Mouse (Mus musculus): ENCODE results near the gene Tgfa. TPM values are rescaled to one million over a fixed set of nuclear protein-coding genes. Genes with fewer than 3 reads are reported as not detected.
A peak's percentile ranks its signal among the peaks of the same experiment; 100 is the strongest.

Gene Tgfa
- 1.7 and 1.9 TPM in 2 replicates for polyA plus RNA-seq (2014; fragmentation: Nextera tagmentation; extraction: Ambion mirVana)

GRCm38 (mm10) chr6:86194941-86195932, at the start of gene Tgfa:
Gene Tgfa (plus strand): TSS chr6:86195223.
- ATAC-seq (replicated peaks; ENCODE audit: low FRiP score) (peak; percentile 80), DNase-seq (ENCODE audit: low spot score) (peak; percentile 82)
- Histone ChIP-seq H3K27ac (ENCODE audit: low read depth, low read length) (no peak within 1 kb of the TSS), H3K36me3 (ENCODE audit: control insufficient read depth, insufficient read depth, low read length) (no peaks in the 10 kb centered on the region), H3K9ac (ENCODE audit: low read length) (peak within 1 kb of the TSS; percentile 63), H3K9me3 (ENCODE audit: control insufficient read depth, low read length) (no peaks in the 10 kb centered on the region), H3K4me1 (replicated peaks; ENCODE audit: control insufficient read depth, insufficient read depth, low read length) (peaks cover 4% of the 10 kb centered on the region; the same call in 1 of the 2 replicates), H3K27me3 (ENCODE audit: control insufficient read depth, insufficient read depth, low read length) (peaks cover 25% of the 10 kb centered on the region), H3K4me3 (ENCODE audit: low read depth, low read length) (peak within 1 kb of the TSS; percentile 56), H3K4me2 (ENCODE audit: low read depth, low read length, severe bottlenecking) (peak within 1 kb of the TSS; percentile 99)
- under 1% methylated on average over 97 of the region's 97 CpGs for WGBS

- H3K4me2 ChIP-seq (ENCODE audit: low read depth, low read length, severe bottlenecking): no peak overlapping the region
- no peaks in the 10 kb centered on the region for H3K9me3 ChIP-seq (ENCODE audit: control insufficient read depth, low read length)
- 89% methylated on average over 4 of the region's 4 CpGs for WGBS
- ATAC-seq (replicated peaks; ENCODE audit: low FRiP score) (no peak), DNase-seq (ENCODE audit: low spot score) (peak; percentile 20)
- H3K4me1 ChIP-seq (replicated peaks; ENCODE audit: control insufficient read depth, insufficient read depth, low read length): no peaks in the 10 kb centered on the region
- no peaks in the 10 kb centered on the region for H3K27me3 ChIP-seq (ENCODE audit: control insufficient read depth, insufficient read depth, low read length)
- no peaks in the 10 kb centered on the region for H3K36me3 ChIP-seq (ENCODE audit: control insufficient read depth, insufficient read depth, low read length)
- no peak overlapping the region for H3K4me3 ChIP-seq (ENCODE audit: low read depth, low read length)
- H3K27ac ChIP-seq (ENCODE audit: low read depth, low read length): no peak overlapping the region
- H3K9ac ChIP-seq (ENCODE audit: low read length): no peak overlapping the region
These were observed 46.5 kb upstream of the Tgfa start for GRCm38 (mm10) chr6:86148518-86148917.

- no peaks in the 10 kb centered on the region for H3K9me3 ChIP-seq (ENCODE audit: control insufficient read depth, low read length)
- H3K9ac ChIP-seq (ENCODE audit: low read length): no peak overlapping the region
- H3K36me3 ChIP-seq (ENCODE audit: control insufficient read depth, insufficient read depth, low read length): no peaks in the 10 kb centered on the region
- H3K27ac ChIP-seq (ENCODE audit: low read depth, low read length): no peak overlapping the region
- WGBS: 64% methylated on average over 4 of the region's 4 CpGs
- ATAC-seq (replicated peaks; ENCODE audit: low FRiP score) (no peak), DNase-seq (ENCODE audit: low spot score) (peak; percentile 46)
- no peaks in the 10 kb centered on the region for H3K27me3 ChIP-seq (ENCODE audit: control insufficient read depth, insufficient read depth, low read length)
- H3K4me2 ChIP-seq (ENCODE audit: low read depth, low read length, severe bottlenecking): no peak overlapping the region
- H3K4me1 ChIP-seq (replicated peaks; ENCODE audit: control insufficient read depth, insufficient read depth, low read length): no peaks in the 10 kb centered on the region
- H3K4me3 ChIP-seq (ENCODE audit: low read depth, low read length): no peak overlapping the region
These were observed 46.0 kb upstream of the Tgfa start for GRCm38 (mm10) chr6:86149001-86149400.

GRCm38 (mm10) chr6:86152676-86153075, 42.3 kb upstream of the Tgfa start:
- no peaks in the 10 kb centered on the region for H3K4me1 ChIP-seq (replicated peaks; ENCODE audit: control insufficient read depth, insufficient read depth, low read length)
- ATAC-seq (replicated peaks; ENCODE audit: low FRiP score) (no peak), DNase-seq (ENCODE audit: low spot score) (no peak)
- no peaks in the 10 kb centered on the region for H3K9me3 ChIP-seq (ENCODE audit: control insufficient read depth, low read length)
- no peak overlapping the region for H3K4me3 ChIP-seq (ENCODE audit: low read depth, low read length)
- H3K9ac ChIP-seq (ENCODE audit: low read length): no peak overlapping the region
- no peaks in the 10 kb centered on the region for H3K27me3 ChIP-seq (ENCODE audit: control insufficient read depth, insufficient read depth, low read length)
- no peak overlapping the region for H3K4me2 ChIP-seq (ENCODE audit: low read depth, low read length, severe bottlenecking)
- no peaks in the 10 kb centered on the region for H3K36me3 ChIP-seq (ENCODE audit: control insufficient read depth, insufficient read depth, low read length)
- H3K27ac ChIP-seq (ENCODE audit: low read depth, low read length): no peak overlapping the region
- WGBS: 95% methylated on average over 7 of the region's 7 CpGs

GRCm38 (mm10) chr6:86153436-86153990, 41.5 kb upstream of the Tgfa start:
- Histone ChIP-seq H3K36me3 (ENCODE audit: control insufficient read depth, insufficient read depth, low read length) (no peaks in the 10 kb centered on the region), H3K4me1 (replicated peaks; ENCODE audit: control insufficient read depth, insufficient read depth, low read length) (no peaks in the 10 kb centered on the region), H3K9me3 (ENCODE audit: control insufficient read depth, low read length) (no peaks in the 10 kb centered on the region), H3K27ac (ENCODE audit: low read depth, low read length) (no peak overlapping the region), H3K4me3 (ENCODE audit: low read depth, low read length) (no peak overlapping the region), H3K27me3 (ENCODE audit: control insufficient read depth, insufficient read depth, low read length) (no peaks in the 10 kb centered on the region), H3K9ac (ENCODE audit: low read length) (no peak overlapping the region), H3K4me2 (ENCODE audit: low read depth, low read length, severe bottlenecking) (no peak overlapping the region)
- ATAC-seq (replicated peaks; ENCODE audit: low FRiP score) (no peak), DNase-seq (ENCODE audit: low spot score) (no peak)
- 81% methylated on average over 8 of the region's 8 CpGs for WGBS

GRCm38 (mm10) chr6:86154006-86154405, 41.0 kb upstream of the Tgfa start:
- no peak for ATAC-seq (replicated peaks; ENCODE audit: low FRiP score)
- H3K4me3 ChIP-seq (ENCODE audit: low read depth, low read length): no peak overlapping the region
- no peak overlapping the region for H3K4me2 ChIP-seq (ENCODE audit: low read depth, low read length, severe bottlenecking)
- no peaks in the 10 kb centered on the region for H3K9me3 ChIP-seq (ENCODE audit: control insufficient read depth, low read length)
- H3K27me3 ChIP-seq (ENCODE audit: control insufficient read depth, insufficient read depth, low read length): no peaks in the 10 kb centered on the region
- no peak overlapping the region for H3K9ac ChIP-seq (ENCODE audit: low read length)
- H3K36me3 ChIP-seq (ENCODE audit: control insufficient read depth, insufficient read depth, low read length): no peaks in the 10 kb centered on the region
- no peaks in the 10 kb centered on the region for H3K4me1 ChIP-seq (replicated peaks; ENCODE audit: control insufficient read depth, insufficient read depth, low read length)
- 77% methylated on average over 5 of the region's 5 CpGs for WGBS
- no peak for DNase-seq (ENCODE audit: low spot score)
- H3K27ac ChIP-seq (ENCODE audit: low read depth, low read length): no peak overlapping the region

GRCm38 (mm10) chr6:86154481-86154880, 40.5 kb upstream of the Tgfa start:
- no peak overlapping the region for H3K9ac ChIP-seq (ENCODE audit: low read length)
- no peak overlapping the region for H3K4me3 ChIP-seq (ENCODE audit: low read depth, low read length)
- H3K27ac ChIP-seq (ENCODE audit: low read depth, low read length): no peak overlapping the region
- no peak for ATAC-seq (replicated peaks; ENCODE audit: low FRiP score)
- H3K9me3 ChIP-seq (ENCODE audit: control insufficient read depth, low read length): no peaks in the 10 kb centered on the region
- H3K4me1 ChIP-seq (replicated peaks; ENCODE audit: control insufficient read depth, insufficient read depth, low read length): no peaks in the 10 kb centered on the region
- 89% methylated on average over 2 of the region's 2 CpGs for WGBS
- H3K36me3 ChIP-seq (ENCODE audit: control insufficient read depth, insufficient read depth, low read length): no peaks in the 10 kb centered on the region
- DNase-seq (ENCODE audit: low spot score): no peak
- no peaks in the 10 kb centered on the region for H3K27me3 ChIP-seq (ENCODE audit: control insufficient read depth, insufficient read depth, low read length)
- H3K4me2 ChIP-seq (ENCODE audit: low read depth, low read length, severe bottlenecking): no peak overlapping the region

GRCm38 (mm10) chr6:86157253-86158234, 37.5 kb upstream of the Tgfa start:
- no peaks in the 10 kb centered on the region for H3K36me3 ChIP-seq (ENCODE audit: control insufficient read depth, insufficient read depth, low read length)
- no peaks in the 10 kb centered on the region for H3K4me1 ChIP-seq (replicated peaks; ENCODE audit: control insufficient read depth, insufficient read depth, low read length)
- no peak overlapping the region for H3K4me2 ChIP-seq (ENCODE audit: low read depth, low read length, severe bottlenecking)
- no peak for DNase-seq (ENCODE audit: low spot score)
- no peaks in the 10 kb centered on the region for H3K27me3 ChIP-seq (ENCODE audit: control insufficient read depth, insufficient read depth, low read length)
- H3K27ac ChIP-seq (ENCODE audit: low read depth, low read length): no peak overlapping the region
- no peak overlapping the region for H3K9ac ChIP-seq (ENCODE audit: low read length)
- H3K9me3 ChIP-seq (ENCODE audit: control insufficient read depth, low read length): no peaks in the 10 kb centered on the region
- WGBS: 78% methylated on average over 17 of the region's 17 CpGs
- no peak for ATAC-seq (replicated peaks; ENCODE audit: low FRiP score)
- no peak overlapping the region for H3K4me3 ChIP-seq (ENCODE audit: low read depth, low read length)

All from forebrain, embryonic 11.5 days (tissue).